Mouse (Mus musculus): Measurements from ENCODE around the gene Macrod1.
"Not testable (repeated sequence)": the region's sequence is repeated elsewhere in the genome, so short reads cannot be mapped to it uniquely, and the experiment has no call there.

Macrod1 gene

DNA sequence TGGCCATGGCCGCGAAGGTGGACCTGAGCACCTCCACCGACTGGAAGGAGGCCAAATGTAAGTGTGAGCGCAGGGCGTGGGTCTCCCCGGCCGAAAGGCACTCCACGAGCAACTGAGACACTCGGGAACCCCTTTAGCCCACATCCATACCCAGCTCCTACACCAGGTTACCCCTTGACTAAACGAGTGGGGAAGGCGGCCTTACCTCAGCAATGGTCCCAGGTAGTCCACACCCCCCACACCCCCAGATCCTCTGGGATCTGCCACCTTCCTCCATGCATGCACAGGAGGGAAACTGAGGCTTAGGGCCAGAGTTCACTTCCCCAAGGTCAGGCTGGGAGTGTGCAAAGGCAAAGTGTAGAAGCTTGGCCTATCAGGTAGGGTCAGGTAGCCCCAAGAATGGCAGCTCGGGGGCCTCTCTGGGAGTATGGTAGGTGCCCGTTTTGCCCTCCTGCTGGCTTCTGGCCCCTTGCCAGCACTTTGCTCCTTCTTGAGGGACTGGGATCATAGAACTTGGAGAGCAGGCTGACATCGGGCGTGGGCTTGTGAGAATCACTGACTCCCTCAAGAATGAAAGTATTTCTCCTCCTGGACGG is 614 bp downstream of the Macrod1 start:
- DNase-seq: peak; percentile 62

GRCm38 (mm10) chr19:7057722-7058207 is 1.2 kb downstream of the Macrod1 start:
- peak; percentile 44 for DNase-seq

DNA sequence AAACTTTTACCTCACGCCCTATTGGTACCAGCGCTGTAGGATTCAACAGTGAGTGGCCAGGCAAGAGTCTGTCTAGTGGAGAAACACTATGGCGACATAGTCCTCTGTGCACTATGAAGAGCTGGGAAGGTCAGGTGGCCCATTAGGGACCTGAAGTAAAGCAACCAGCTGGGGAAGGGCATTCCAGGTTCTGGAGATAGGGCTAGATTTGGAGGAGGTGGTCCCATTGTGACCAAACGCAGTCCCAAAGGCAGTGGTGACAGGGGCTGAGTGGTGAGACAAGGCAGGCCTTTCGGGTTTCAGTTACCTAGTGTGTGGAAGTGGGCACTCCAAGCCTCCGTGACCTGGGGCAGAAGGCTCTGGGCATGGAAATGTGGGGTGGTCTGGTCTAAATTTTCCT is 1.9 kb downstream of the Macrod1 start:
- DNase-seq: no peak

DNA sequence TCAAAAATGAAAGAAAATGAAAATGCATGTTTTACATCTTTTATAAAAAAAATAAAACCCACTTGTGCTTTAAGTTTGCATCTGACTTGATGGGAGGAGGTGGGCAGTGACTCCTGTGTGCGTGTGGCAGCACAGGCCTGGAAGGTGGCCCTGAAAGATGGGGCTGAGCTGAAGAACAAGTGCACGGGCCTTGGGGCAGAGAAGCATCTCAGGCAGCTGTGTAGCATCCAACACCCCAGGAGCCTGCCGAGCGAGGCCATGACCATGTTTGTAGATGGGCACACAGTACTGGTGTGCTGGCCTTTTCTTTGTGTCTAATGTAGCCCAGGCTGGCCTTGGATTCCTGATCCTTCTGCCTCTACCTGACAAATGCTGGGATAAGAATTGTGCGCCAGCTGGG is 5.5 kb downstream of the Macrod1 start:
- no peak for DNase-seq

GRCm38 (mm10) chr19:7062916-7063315 is 6.3 kb downstream of the Macrod1 start:
- no peak for DNase-seq

DNA sequence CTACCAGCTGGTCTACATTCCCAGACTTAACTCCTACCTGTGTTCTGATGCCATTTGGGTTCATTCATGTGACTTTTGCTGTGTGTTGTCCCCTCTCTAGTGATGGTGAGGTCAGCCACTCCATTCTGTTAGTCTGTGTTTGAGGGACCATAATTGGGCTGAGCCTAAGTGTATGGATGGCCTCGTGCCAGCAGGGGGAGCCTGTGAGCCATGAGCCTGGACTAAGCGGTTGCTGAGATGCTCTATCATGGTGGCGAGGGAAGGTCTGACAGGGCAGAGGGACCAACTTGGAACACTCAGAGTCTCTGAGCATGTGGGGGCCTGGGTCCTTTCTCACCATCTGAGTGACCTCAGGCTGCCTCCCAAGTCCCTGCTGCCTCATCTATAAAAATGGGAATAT is 8.0 kb downstream of the Macrod1 start:
- peak; percentile 94 for DNase-seq

DNA sequence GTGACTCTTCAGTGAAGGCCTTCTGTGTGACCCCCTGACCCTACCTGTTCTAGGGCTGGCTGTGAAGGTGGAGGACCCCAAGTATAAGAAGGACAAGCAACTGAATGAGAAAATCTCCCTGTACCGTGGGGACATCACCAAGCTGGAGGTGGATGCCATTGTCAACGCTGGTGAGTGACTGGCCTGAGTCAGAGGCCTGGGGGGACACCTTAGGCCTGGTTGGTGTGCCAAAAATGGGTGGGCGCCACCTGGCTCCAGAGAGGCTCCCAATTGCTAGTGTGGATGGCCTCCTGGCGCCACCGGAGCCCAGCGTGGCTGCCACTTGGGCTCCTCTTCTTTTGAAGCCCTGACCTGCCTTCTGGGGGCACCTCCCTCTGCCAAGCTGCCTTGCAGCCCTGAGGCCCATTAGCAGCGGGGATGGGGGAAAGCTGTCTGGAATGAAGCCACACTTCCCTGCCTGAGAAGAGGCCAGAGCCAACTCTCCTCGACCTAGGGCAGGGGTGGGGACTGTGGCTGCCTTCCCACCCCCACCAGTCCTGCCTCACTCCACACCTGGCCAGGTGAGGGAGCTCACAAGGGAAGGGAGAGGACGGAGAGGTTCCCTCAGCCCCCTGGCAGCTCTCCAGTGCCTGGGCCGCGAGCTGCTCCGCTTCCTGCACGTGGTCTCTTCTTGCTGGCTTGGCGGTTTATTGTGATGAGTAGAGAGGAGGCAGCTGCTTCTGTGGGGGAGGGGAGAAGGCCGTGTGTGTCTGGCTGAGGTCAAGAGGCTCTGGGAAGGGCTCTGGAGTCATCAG is 9.6 kb downstream of the Macrod1 start:
- peak; percentile 57 for DNase-seq

- peak; percentile 1 for DNase-seq
Measured at GRCm38 (mm10) chr19:7066828-7067342, 10.3 kb downstream of the Macrod1 start.

GRCm38 (mm10) chr19:7067344-7068050 is 10.9 kb downstream of the Macrod1 start:
- DNase-seq: peak; percentile 4

GRCm38 (mm10) chr19:7068136-7068535 is 11.5 kb downstream of the Macrod1 start:
- peak; percentile 97 for DNase-seq

DNA sequence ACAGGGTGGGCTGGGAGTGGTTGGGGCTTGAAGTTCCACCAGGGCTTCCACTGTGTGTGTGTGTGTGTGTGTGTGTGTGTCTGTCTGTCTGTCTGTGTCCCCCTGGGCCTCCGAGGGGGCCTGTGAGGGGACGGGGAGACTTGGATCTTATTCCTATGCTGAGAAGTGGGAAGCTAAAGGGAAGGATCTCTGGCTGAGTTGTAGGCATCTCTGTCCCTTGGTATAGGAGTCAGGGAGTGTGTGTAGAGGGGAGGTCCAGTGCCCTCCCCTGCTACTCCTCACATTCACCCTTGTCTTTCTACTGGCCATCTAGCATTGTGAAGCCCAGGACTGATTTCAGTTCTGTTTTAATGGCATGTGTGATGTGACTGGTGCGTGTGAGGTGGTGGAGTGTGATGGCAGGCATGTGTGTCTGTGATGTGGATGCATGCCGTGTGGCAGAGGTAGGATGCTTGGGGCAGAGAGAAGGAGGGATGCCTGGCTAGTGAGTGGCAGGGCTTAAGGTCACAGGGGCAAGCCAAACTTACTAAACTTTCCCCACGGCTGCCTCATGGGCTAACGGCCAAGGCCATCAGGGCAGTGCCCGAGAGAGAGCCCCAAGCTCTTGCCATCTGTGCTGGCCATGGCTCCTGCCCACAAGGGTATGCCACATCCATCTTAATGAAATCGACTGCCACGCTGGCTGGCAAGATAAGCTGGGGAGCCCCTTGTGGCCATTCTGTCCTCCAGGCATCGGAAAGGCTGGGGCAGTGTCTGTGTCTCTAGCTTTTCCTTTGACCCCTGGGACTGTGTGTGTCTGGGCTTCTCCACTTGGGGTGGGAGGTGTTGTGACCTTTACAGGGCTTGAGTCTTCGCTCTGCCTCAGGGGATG is 12.3 kb downstream of the Macrod1 start:
- no peak for DNase-seq

DNA sequence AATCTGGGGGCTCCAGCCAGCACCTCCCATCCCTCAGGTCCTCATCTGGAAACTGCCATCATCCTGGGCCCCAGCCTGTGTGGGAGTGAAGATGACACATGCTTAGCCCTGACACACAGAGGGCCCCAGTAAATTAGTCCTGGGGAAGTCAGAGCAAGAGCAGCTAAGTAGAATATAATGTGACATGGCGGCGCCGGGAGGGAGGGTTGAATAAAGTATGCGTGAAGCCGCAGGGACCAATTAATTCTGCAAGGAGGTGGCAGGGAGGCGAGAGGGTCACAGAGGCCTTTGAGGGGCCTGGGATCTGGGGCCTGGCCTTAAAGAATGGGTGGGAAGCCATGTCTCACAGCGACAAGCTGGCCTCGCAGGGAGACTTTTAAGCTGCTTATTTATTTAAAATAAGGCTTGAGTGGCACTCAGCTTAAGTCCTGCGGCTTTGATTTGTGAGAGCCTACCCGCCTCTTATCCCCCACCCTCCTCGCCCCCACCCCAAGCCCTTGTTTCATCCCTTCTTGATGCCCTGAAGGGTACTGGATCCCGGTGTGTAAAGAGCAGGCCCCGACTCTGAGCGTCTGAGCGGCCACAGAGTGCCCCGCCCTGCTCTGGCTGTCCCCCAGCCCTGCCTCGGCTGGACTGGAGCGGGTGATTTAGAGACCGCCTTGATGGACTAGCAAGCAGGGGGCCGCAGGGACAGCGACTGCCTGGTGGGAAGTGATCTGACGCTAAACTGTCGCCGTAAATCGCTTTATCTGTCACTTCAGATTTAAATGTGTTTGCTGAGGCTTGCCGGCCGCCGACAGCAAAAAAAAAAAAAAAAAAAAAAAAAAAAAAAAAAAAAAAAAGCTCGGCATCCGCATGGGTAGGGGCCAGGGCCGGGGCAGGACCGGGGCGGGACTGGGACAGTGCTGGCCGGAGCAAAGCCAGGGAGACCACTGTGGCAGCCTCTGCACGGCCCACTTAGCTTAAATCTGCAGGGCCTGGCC is 13.5 kb downstream of the Macrod1 start:
- DNase-seq: no peak

GRCm38 (mm10) chr19:7070775-7071174 is 14.2 kb downstream of the Macrod1 start:
- no peak for DNase-seq

DNA sequence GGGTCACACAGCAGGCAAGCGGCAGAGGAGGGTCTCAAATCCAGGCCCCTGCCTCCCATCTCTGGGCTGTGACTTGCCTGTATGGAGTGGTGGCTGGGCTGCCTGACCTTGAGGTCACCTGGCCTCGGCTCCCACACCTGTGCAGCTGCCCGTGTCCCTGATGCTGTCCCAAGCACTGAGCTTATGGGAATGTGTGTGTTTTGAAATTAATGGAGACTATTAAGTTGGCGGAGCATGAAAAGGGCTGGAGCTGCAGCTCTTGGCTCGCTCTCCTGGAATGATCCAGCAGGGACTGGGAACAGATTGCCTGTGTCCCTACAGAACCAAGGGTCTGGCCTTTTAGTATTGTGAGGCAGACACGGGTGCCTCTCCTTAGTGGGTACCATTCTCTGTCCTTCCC is 15.6 kb downstream of the Macrod1 start:
- DNase-seq: no peak

DNA sequence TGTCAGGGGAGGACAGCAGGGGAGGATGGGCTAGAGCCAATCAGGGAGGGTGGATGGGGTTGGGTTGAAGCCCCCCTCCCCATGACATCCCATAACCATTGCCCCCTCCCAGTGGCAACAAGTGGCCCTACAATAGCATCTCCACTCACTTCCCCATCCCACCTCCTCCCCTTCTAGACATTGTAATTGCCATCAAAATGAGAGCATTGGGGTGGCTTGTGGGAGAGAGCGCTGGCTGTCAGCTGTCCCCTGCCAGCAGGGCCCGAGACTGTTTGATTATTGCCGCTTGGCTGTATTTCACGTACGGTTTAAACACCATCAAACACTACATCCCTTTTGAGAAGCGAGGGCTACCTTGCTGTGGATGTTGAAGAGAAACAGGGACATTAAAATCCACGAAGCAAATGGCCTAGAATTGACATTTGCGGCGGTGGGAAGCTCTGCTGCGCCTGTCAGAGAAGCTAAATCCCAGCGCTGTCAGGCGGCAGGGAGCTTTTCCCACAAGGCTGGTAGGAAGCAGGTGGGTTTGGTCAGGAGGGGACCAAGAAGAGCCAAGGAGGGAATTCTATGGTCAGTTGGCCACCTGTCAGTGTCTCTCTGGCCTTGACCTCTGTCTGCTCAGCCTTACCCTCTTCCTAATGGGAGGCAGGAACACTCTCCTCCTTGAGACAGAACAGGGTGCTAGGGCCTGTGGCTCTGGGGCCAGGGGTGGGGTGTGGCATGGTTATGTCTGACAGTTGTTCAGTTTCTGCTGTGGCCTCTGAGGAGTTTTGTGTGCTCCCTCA is 17.6 kb downstream of the Macrod1 start:
- DNase-seq: no peak

GRCm38 (mm10) chr19:7075336-7075735 is 18.7 kb downstream of the Macrod1 start:
- not testable (repeated sequence) for DNase-seq

DNA sequence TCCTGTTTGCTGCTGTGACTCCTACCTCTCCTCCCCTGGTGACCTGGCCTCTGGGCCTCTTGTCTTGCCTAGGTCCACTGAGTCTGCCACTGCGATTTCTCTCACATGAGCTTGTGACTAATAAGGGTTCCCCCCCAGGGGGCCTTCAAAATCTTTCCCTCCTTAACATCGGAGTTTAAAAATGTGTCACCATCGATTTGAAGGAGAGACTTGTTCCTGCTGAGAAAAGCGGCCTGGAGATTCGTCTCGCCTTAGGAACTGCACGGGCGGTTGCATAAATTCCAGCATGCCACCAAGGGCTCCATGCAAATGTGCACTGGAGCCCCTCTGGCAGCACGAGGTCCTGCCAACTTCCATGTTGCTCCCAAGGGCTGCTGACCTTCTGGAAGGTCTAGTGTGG is 21.1 kb downstream of the Macrod1 start:
- DNase-seq: no peak

DNA sequence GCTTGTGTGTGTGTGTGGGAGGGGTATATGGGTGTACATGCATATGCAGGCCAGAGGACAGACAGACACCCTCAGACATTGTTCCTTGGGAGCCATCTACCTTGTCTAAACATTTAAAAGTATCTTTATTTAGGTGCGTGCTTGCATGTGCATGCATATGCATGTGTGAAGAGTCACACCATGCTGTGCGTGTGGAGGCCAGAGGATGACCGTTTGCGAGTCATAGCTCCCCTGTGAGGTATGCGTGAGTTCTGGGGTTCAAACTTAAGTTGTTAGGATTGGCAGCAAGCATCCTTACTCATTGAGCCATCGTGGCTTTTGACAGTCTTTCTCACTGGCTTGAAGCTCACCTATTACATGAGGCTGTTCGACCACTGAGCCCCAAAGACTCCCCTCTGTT is 21.7 kb downstream of the Macrod1 start:
- no peak for DNase-seq

DNA sequence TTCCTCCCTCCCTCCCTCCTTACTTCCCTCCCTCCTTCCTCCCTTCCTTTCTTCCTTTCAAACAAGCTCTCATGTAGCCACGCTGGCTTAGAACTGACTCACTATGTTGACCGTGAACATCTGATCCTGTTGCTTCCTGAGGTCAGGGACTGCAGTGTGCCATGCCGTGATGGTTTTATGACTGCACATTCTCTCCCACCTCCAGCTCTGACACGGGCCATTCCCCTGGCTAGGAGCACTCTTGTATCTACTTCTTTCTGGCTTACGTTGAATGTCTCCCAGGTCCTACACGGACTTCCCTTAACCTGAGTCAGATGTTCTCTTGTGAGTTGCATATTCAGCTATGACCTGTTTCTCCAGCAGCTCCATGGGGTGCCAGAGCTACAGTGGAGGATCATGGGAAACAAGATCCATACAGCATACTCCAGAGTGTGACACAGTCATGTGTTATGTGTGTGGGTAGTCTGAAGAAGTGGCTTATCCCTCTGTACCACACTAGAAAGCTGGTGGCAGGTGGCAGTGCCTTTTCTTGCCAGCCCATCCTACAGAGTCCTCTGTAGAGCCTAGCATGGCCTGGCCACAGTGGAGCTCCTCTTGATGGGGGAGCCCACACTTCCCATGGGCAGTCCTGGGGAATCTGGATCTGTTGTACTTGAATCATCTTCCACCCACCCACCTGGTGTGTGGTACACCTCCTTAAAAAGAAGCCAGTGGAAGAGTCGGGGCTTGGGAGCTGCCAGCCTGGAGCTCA is 25.1 kb downstream of the Macrod1 start:
- no peak for DNase-seq
